Mouse (Mus musculus): ENCODE data around the gene Dppa3.

GRCm38 (mm10) chr6:122625156-122625555 lies 1.1 kb upstream of the Dppa3 start:
- TF ChIP-seq EP300 (IDR thresholded peaks at IDR 0.05; ENCODE audit: insufficient read depth, low read depth, low read length) (no peak), CTCF (IDR thresholded peaks at IDR 0.05; ENCODE audit: low read depth, low read length) (no peak)
